Mouse (Mus musculus): Measurements from ENCODE around the gene Nr5a2.

DNA sequence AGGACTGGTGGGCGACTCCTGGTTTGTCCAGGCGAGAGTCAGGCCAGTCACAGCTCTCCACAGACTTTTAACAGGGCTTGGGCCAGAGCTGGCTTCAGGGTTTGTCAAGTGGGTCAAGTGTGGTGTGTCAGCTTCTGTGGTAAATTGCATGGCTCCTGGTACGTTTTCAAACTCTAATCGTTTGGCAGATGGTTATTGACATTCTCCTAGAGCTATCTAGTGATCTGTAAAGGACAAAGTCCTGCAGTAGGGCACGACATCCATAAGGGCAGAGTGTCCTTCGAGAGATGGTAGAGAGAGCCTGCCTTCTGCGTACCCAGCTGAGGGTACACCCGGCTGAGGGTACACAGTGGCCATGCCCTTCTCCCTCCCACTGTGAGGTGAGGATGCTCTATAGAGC, 10.7 kb upstream of the Nr5a2 start:
- no peak for TF ChIP-seq POLR2A (IDR thresholded peaks at IDR 0.05; ENCODE audit: insufficient read depth, low read length)
- TF ChIP-seq EP300 (IDR thresholded peaks at IDR 0.05; ENCODE audit: insufficient read depth, low read depth, low read length) = no peak
- no peak for TF ChIP-seq CTCF (IDR thresholded peaks at IDR 0.05; ENCODE audit: low read depth, low read length)
